Mouse (Mus musculus) stomach, postnatal 0 days (tissue): Measurements from ENCODE around the gene Nfkbil1.

Experiments
- CTCF ChIP-seq: IDR thresholded peaks from 2 replicates; pipeline ENCODE4 v1.5.1; 2016; ENCODE audit warnings: antibody characterized with exemption, low read depth, mild to moderate bottlenecking, moderate library complexity
- EP300 ChIP-seq: optimal IDR thresholded peaks from 2 replicates; pipeline ENCODE3; 2016; ENCODE audit warnings: antibody characterized with exemption

GRCm38 (mm10) chr17:35267399-35268086 lies 32.0 kb upstream of the Nfkbil1 start:
- no peak for TF ChIP-seq CTCF
- TF ChIP-seq EP300, result no peak
